Mouse (Mus musculus): Measurements from ENCODE around the gene Ldlrad3.
A peak's percentile ranks its signal among the peaks of the same experiment; 100 is the strongest.

The Ldlrad3 gene

DNA sequence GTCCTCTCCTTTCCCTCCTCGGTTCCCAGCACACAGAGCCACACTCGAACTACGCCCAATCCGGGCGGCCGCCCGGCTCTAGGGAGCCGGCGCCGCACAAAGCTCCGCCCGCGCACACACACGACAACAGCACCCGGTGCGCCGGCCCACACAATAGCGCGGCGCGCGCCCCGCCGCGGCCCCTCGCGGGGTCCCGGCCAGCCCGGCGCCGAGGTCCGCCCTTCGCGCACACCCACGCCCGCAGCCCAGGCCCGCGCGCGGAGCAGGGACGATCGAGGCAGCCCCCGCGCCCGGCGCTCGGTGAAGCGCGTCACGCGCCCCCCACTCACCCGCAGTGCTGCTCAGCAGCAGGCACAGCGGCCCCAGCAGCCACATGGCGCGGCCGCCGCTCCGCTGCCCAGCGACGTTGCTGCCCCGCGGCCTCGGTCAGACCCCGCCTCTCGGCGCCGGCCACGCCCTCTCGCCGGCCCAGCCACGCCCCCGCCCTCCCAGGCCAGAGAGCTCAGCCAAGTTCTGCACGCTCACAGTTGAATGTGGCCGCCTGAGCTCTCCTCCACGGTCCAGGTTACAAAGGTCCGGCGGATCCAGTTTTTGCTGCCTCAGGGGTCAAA lies at the start of gene Ldlrad3:
Ldlrad3 (minus strand) TSS at position 435 of the 611 bp plus-strand sequence.
- DNase-seq (ENCODE audit: low spot score in 2 of 2): peak; percentile 82 to 85

DNA sequence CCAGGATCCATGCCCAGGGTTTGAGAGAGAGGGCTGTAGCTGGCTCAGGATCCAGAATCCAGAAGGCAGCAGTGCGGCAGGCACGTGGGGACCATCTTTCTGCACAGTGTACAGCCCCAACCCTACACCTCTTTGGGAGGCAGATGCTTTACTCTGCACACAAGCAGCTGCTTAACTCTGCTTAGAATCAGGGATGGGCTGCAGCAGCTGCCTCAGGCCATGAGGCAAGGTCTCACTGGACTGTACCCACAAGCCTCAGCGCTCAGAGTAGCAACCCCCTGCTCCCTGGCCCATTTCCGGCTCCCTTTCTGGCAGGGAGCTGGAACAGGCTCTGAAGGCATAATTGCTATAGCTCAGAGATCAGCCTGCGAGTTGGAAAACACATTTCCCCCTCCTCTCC lies 45.3 kb upstream of the Ldlrad3 start:
- DNase-seq (ENCODE audit: low spot score in 2 of 2): no peak

DNA sequence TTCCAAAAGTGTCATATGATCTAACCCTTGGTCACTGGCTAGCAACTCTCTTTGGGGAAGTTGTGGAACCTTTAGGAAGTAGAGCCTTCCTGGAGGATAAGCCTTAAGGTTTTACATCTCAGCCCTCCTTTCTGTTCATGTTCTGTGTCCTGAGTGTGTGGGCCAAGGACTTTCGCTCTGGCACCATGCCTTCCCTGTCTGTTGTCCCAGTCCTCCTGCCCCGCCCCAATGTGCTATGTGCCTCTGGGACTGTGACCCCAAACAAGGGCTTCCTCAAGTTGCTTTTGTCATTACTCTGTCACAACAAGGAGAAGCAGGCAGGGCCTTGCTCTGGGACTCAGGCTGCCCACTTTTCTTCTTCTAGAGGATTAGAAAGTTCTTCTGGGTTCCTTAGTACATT lies 42.9 kb upstream of the Ldlrad3 start:
- DNase-seq (ENCODE audit: low spot score in 2 of 2): no peak

DNA sequence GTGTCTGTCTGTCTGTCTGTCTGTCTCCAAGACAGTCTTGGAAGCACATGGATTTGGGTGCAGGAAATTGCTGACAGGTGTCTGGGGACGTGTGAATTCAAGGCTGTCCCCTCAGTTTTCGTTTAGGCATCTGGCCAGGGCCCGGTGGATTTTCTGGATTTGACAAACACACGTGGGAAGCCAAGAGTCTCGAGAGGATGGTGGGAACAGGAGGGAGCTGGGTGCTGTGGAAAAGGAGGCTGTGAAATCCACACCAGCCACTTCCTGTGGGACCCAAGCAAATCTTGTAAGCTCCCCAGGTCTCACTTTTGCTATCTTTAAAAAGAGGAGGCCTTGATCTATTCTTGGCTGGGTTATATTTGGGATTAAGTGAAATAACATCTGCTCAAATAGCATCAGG lies 42.1 kb upstream of the Ldlrad3 start:
- DNase-seq (ENCODE audit: low spot score in 2 of 2): no peak

DNA sequence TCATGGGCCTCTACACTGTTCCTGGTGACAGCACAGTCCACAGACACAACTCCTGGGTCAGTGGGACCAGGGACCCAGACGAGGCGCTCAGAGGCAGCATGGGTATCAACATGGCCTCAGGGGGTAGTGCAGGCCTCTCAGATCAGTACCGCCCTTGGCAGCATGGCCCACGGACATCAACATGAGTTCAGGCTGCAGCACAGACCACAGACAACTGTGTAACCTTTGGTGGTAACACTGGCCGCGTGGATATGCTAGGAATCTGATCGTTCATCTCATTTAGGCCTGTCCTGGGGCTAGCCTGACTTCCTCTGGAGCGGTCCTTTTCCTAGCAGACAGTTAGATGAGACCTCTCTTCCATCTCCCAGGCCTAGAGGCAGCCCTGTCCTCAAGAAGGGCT lies 41.7 kb upstream of the Ldlrad3 start:
- no peak for DNase-seq (ENCODE audit: low spot score in 2 of 2)

DNA sequence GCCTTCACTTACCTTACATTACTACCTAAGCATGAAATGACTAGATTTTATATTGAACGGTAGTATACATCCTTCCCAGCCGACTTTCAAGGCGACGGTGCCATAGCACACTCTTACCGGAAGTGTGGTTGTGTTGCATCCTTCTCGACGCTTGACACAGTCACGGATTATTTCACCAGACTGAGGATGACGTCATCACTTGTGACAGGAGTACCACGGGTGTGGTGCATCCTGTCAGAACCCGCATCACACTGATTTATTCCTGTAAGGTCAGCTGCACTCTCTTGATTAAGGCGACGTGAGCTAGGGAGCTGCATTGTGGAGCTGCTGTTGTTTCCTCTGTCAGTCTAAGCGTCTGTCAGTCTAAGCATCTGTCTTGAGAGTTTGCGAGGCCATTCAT lies 40.1 kb upstream of the Ldlrad3 start:
- DNase-seq (ENCODE audit: low spot score in 2 of 2): no peak

DNA sequence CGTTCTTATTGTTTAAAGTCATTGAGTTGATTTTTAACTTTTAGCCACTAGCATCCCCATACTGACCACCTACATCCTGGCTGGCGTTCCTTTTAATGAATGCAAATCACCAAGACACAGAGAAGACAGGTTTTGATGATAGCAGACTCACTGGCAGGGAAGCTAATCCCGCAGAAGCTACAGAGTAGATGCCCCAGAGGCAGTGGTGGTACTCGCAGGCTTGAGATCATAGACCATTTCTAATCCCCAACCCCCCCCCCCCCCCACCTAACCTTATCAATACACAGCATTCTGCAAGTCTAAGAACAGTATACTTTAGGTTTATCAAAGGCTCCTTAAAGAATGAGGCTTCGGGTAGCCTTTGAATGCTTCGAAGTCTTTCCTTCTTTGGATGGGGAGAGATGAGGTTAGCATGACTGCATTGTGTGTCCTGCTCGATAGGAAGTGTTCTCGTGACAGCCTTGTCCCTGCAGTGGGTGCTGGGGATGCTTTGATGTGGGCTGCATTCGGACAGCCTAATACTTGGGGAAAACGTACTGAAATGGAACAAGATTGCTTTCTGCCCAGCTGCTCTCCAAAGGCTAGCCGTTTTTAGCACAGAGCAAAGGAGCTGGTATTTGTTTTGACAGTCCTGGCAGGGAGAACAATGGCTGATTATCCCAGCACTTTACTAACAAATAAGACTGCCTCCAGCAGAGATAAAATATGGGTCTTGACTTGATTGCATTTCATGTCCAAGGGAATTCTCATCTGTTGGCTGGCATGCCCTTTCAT lies 37.4 kb upstream of the Ldlrad3 start:
- no peak for DNase-seq (ENCODE audit: low spot score in 2 of 2)

DNA sequence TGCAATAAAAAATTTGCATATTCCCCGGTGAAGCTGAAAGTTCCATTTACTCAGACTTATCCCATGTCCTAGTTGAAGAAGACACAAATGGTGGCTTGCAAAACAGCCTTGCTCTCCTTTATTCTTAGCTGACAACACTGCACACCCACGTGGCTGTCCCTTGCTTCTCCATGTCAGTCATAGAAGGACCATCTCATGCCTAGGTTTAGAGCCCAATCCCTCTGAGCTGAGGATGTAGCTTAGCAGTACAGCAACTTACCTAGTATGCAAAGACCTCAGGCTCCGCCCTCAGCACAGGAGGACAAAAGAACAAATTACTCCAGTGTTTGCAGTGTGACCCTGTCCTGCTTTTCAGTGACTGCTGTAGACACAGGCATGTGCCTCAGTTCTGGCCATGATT lies 36.6 kb upstream of the Ldlrad3 start:
- peak; percentile 24 to 31 for DNase-seq (ENCODE audit: low spot score in 2 of 2)

DNA sequence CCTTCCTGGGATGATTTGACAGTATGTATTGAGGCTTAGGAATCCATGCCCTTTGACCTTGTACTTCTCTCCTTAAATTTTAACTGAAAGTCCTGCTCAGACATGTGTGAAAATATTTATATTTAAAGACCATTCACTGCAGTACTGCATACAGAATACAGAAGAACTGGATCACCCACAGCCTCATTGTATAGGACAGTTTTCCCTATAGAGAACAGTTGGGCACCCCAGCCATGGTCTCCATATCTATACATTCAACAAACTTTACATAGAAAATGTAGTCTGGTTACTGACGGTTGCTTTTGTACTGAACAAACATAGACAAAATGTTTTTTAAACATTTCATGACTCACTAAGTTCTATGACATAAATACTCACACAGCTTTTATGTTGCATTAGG lies 30.6 kb upstream of the Ldlrad3 start:
- no peak for DNase-seq (ENCODE audit: low spot score in 2 of 2)

DNA sequence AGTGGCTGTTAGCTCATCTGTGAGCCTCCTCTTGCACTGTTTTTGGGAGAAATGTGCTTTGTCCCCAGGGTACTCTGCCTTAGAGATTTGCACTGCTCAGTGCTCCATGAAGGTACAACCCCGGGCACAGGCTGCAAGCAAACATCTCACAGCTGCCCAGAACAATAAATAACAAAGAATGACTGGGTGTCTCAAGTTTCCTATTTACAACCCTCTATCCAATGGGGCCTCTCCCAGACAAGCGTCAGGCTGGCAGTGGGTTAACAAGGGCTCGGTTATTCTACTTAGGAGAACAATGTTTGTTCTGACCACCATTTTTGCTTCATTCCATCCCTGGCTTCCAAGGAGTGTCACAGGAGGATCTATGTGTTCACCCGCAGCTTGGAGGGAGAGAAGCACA lies 25.9 kb upstream of the Ldlrad3 start:
- DNase-seq (ENCODE audit: low spot score in 2 of 2): no peak

DNA sequence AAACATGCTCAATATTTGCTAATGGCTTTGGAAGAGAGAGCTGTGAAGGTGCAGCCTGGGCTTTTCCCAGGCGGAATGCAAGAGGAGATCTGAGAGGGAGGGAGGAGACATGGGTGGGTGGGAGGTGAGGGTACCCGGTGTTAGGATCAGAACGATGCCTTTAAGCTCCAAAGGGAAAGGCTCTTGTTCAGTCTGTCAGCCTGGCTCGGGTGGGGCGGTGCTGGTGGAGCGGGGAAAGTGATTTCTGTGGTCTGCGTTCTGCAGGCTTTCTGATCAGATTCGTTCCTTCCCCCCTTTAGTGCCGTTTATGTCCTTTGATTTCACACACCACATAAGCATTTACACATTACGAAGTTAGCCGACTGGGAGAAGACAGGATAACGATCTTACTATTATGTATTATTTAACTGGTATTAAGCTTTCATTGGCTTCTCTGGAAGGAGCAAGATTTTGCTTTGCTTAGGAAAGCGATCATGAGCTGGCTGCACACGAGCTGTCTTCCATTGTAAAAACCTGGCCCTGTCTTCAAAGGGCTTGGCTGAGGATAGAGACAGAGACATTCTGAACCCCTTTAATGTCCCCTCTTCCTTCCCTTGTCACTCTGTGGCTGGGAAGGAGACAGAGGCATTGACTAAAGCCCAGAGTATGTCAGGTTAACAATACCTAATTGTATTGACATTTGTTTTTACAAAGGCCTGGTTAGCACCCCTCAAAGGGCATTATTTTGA lies 19.7 kb upstream of the Ldlrad3 start:
- no peak for DNase-seq (ENCODE audit: low spot score in 2 of 2)

DNA sequence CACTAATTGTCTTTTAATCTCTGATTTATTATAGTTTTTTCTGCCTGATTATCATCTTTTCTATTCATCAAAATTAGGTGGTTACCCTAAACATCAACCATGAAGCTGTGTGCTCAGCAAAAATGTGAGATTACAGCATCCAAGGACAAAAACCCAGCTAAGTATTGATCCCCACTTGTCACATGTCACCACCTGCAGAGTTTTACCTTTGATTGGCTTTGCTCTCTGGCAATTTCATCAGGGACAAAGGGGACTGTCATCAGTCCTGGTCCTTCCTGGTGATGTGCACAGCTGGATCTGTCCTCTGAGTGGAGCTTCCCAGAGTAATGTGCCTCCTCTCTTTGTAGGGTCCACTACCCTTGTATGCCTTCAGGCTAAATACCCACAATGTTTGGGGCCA lies 17.3 kb upstream of the Ldlrad3 start:
- no peak for DNase-seq (ENCODE audit: low spot score in 2 of 2)

DNA sequence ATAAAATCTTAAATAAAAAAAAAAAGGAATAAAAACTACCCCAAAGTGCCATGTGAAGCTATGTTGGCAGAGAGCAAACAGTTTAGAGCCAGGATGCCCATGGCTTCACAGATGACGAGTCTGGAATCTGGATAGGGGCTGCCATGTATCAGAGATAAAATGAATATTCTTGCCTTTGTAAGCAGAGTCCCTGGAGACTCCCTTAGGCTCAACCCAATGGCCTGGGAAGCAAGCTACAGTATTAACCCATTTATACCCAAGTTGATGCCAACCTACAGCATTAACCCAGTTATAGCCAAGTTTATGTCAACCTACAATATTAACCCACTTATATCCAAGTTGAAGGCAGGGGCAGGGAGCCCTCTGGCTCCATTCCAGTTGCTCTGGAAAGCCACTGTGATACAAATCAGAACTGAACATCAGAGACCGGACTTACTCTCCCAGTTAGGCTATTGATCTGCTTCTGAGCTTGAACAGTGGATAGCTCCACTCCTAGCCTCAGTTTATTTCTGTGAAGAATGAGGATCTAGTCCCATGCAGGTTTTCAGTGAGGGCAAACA lies 16.1 kb upstream of the Ldlrad3 start:
- no peak for DNase-seq (ENCODE audit: low spot score in 2 of 2)

DNA sequence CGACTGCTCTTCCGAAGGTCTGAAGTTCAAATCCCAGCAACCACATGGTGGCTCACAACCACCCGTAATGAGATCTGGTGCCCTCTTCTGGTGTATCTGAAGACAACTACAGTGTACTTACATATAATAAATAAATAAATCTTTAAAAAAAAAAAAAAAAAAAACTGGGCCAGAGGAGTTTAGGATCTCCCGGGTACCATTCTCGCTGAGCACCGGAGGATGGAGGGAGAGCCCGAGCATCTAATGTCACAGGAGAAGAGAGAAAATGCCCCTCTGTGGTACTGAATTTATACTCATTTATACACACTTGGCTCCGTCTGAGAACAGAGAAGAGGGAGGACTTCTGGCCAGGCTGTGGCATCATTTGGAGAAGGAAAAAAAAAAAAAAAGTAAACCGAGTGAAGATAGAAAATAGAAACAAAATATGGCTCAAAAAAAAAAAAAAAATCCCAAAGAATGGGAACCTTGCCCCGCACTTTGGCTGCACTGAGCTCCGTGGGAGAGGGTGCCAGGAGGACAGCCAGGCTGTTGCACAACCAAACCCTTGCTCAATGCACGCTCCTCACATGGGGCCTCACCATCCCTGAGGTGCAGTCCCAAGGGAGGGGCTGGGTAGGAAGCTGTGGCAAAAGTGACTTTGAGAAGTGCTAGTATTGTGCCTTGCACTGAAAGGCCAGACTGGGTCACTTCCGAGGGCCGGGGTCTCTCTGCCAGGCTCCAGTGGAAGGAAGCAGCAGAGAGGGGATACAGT lies 15.2 kb upstream of the Ldlrad3 start:
- peak in 1 of 2 experiments; percentile 9 for DNase-seq (ENCODE audit: low spot score in 2 of 2)

DNA sequence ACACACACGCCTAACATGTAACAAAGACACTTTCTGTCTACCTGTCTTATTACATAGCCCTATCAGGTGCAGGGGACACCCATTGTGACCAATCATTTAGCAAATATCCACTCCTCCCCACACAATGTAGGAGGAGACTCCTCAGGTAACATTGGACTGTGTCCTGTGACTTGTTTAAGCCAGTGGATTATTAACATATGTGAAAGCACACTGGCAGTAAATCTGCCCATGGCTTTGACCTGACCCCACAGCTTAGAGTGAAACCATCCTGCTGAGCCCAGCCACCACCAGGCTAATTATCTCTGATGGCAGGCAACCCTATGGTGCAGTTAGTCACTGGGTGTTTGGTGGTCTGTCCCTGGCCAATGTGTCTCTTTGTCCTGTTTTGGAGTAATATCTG lies 11.1 kb upstream of the Ldlrad3 start:
- no peak for DNase-seq (ENCODE audit: low spot score in 2 of 2)

DNA sequence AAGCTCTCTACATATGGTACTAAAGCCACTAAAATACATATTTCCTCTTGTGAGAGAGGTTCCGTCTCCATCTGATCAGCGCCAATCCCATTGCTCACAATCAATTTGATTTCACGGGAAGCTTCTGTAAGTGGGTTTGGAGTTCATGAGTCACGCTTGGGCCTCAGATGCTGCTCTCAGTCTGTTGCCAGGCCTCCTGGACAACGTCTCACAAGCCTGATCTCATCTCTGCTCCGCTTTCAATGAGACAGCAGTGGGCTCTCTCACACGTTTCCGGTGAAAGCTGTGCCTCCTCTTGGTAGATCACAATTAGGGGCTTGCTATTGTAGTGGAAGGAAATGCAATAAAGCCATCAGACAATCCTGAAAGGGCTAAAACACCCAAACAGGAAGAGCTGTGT lies 10.5 kb upstream of the Ldlrad3 start:
- DNase-seq (ENCODE audit: low spot score in 2 of 2): no peak

DNA sequence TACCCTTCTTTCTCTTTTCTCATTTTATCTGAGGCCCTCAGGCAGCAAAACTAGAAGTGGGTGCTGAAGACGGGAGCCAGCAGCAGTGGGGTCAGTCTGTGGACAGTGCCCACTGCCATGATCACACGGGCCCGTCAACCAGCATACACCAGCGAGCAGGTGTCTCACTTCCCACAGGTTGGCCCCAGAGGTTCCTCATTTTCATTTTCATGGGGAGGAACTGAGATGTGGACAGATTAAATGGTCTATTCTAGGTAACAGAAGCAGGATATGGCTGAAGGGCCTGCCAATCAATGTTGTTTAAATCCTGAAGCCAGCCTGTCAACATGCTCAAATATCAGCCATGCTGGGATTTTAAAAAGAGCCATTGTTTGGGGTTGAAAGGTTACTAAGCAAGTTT lies 9.3 kb upstream of the Ldlrad3 start:
- DNase-seq (ENCODE audit: low spot score in 2 of 2): peak; percentile 42 to 43

DNA sequence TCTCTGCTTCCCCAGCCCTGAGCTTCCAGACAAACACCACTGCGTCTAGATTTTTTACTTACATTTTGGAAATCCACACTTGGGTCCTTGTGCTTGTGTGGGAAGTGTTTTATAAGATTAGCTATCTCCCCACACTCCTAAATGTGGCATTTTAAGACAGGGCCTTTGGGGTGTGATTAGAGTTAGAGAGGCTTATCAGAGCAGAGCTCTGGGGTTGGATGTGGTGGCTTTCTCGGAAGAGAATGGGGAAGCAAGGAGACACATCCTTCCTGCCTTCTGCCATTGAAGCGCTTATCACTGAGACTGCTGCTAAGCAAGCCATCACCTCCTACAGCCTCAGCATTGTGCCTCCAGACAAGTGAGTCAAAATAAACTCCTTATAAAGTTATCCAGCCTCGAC lies 8.1 kb upstream of the Ldlrad3 start:
- no peak for DNase-seq (ENCODE audit: low spot score in 2 of 2)

DNA sequence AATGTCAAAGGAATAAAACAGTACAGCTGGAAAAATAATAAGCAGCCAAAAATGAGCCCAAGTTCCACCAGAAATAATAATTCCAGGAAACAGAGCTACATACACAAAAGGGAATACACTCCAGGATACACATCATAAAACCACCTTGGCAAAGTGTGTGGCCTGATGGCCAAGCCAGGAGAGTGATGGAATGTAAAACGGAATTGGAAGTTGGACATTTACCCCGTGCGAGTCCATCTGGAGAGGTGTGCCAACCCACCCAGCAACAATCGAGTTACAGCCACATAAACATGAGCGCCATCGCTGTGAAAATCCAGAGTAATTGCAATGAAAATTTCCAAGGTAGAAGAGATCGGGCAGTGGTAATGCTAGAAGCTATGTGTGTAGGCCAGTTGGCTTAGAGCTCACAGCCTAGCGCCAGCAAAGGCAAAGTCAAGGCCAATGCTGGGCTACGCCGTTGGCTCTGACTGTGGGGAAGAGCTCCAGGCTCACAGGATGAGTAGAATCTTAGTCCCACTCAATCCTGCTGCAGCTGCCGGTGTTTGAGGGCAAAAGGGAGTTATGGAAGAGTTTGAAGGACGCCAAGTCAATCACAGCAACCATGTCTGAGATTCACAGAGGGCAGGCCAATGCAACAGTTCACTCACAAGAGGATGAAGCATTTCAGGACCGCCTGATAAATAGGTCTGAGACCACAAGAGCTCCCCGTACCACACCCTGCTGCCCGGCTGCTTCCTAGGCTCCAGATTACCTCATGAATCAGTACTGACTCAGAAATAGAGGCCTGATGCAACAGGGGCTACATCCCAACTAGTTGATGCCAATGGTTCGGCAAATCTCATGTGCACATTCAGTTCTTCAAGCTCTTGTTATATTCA lies 7.0 kb upstream of the Ldlrad3 start:
- DNase-seq (ENCODE audit: low spot score in 2 of 2): no peak

DNA sequence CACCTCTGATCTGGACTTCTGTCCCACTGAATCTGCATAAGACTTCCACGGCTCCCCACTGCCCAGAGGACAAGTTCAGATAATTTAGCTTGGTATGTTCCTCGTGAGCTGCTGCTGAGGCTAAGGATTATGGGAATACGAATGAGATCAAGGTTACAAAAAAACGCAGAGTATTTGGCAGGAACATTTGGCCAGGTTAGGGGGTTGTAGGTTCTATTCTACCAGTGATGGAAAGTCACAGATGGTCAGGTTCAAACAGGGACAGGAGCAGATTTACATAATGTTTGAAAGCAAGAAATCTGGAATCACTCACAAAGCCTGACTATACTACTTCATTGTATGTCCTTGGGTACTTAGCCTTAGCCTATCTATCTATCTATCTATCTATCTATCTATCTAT lies 5.6 kb upstream of the Ldlrad3 start:
- DNase-seq (ENCODE audit: low spot score in 2 of 2): no peak

DNA sequence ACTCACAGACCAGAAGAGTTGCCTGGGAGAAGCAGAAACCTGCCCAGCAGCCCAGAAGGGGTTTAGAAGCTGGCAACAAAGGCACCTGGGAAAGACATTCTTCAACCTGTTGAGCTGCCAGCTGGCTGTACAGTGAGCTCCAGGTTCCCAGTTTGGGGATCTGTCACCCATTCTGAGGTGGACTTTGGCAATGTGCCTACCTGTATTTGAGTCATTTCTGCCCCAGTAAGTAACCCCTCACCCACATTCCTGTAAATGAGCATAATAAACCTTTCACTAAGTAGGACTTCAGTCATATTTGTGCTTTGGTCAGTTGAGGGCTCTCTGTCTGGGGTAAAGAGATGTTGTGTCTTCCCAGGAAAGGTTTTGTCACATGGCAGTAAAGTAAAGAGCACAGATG lies 4.8 kb upstream of the Ldlrad3 start:
- no peak for DNase-seq (ENCODE audit: low spot score in 2 of 2)
